Mouse (Mus musculus): ENCODE data around the gene Sbk1.
"Not testable (repeated sequence)": the region's sequence is repeated elsewhere in the genome, so short reads cannot be mapped to it uniquely, and the experiment has no call there.

Gene Sbk1

DNA sequence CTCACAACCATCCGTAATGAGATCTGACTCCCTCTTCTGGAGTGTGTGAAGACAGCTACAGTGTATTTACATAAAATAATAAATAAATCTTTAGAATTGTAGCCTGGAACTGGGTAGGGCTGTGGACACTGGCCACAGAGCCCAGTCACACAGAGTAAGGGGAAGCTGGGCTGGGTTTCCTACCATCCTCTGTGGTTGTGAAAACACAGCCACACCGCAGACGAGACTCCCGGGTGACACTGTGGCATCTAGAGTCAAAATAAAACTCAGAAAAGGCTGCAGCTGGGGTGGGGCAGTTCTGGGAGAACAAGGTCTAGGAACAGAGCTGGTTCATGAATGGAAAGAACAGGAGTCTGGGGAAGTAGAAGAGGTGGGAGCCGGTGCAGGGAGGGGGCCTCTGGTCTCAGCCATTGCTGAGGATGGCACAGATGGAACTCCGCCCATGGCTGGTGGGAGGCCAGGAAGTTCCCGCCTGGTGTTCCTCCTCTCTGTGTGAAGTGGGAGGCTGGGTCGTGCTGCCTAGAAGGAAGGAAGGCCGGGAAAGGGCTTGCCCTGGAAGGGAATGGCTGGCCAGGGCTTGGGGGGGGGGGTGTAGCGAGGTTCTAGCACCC lies 15.2 kb downstream of the Sbk1 start:
- DNase-seq (ENCODE audit: low spot score in 2 of 2): peak in 1 of 2 experiments; percentile 64

DNA sequence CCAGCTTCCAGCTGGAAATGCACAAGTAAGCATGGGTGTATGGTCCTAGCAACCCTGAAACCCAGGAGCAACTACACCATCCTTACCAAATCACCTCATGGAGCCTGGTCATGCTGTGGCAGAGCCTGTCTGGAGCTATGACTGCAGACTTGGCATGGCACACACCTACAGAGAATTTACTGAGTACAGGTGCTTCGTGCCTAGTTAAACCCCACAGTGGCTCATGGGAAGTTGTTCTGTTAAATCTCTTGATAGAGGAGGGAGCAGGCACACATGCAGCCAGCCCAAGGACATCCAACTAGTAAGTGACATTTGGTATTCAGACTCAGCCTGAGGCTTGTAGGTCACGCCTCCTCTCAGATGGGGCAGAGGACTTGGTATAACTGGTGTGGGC lies 15.7 kb downstream of the Sbk1 start:
- DNase-seq (ENCODE audit: low spot score in 2 of 2): no peak

DNA sequence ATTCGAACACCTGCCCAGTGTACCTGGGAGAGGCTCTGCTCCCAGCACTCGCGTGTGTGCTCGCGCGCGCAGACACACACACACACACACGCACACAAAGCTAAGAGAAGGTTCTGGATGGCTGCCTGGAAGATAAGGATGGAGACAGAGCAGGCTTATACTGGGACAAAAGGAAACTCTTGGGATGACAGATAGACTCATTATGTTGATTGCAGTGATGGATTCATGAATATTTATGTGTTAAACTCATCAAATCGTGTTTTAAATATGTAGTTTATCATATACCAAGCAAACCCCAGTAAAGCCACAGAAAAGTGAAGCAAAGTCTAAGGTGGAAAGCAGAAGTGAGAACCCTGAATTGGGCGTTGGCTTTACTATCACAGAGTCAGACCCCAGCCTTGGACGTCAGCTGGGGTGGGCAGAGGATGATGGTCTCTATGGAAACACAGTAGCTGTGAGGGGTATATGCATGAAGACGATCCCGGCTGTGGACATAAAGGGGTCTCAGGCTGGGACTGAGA lies 16.2 kb downstream of the Sbk1 start:
- no peak for DNase-seq (ENCODE audit: low spot score in 2 of 2)

DNA sequence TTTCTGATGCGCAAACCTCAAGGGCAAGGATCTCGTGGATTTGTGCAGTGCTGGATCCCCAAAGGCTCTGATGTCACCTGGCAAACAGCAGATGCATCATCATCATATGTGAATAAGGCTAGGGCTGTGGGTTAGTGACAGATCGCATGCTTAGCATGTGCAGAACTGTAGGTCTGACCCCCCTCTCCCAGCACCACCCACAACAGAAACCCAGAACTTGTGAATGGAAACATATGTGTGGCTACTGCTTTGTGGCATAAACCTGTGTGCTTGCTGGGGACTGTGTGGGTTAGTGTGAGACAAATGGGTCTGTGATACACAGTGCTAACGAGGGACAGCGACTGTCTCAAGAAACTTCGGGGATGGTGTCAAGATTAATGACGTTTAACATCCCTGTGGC lies 17.0 kb downstream of the Sbk1 start:
- DNase-seq (ENCODE audit: low spot score in 2 of 2): no peak

DNA sequence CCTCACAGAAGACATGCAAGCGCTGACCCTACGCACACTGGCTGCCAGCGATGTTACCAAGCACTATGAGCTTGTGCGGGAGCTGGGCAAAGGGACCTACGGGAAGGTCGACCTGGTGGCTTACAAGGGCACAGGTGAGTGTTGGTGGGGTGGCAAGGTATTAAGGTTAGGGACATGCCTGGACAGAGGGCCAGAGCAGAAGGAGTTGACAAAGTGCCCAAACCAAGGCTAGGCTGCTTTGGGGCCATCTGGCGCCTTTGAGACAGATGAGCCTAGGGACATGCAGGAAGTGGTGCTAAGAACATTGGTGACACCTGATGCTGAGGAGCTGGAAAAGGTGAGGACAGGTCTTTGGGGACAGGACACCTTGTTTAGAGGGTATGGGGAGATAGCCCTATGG lies 17.5 kb downstream of the Sbk1 start:
- DNase-seq (ENCODE audit: low spot score in 2 of 2): no peak

DNA sequence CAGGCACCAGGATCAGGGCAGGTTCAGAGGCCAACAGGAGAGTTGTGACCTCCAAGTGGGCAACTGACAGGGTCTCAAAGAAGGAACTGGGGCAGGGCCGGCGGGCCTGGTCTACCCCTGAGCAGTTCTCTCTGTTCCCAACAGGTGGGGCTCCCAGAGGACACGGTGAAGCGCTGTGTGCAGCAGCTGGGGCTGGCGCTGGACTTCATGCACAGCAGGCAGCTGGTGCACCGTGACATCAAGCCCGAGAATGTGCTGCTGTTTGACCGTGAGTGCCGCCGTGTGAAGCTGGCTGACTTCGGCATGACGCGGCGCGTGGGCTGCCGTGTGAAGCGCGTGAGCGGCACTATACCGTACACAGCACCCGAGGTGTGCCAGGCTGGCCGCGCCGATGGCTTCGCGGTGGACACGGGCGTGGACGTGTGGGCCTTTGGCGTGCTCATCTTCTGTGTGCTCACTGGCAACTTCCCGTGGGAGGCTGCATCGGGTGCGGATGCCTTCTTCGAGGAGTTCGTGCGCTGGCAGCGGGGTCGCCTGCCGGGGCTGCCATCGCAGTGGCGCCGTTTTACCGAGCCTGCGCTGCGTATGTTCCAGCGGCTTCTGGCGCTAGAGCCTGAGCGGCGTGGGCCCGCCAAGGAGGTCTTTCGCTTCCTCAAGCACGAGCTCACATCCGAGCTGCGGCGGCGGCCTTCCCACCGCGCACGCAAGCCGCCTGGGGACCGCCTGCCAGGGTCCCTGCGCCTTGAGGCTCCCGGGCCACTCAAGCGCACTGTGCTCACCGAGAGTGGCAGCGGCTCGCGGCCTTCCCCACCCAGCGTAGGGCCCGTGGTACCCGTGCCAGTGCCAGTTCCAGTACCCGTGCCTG lies 19.5 kb downstream of the Sbk1 start:
- peak in 1 of 2 experiments; percentile 63 for DNase-seq (ENCODE audit: low spot score in 2 of 2)

DNA sequence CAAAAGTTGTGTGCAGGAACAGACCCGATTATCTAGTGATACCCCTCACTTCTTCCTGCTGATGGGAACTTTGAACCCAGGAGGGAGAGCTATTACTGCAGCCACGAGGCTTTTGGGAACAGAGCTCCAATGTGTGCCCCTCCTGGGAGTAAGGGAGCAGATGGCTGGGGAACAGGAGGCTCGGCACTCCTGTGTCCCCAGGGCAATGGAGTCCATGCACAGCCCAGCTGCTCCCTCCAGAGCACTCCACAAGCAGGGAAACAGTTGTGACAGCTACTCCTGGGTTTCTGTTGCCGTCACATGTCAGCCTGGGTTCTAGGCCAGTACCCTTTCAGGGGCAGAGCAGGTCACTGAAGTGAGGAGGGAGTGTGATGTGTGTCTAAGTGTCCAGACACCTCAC lies 20.7 kb downstream of the Sbk1 start:
- DNase-seq (ENCODE audit: low spot score in 2 of 2): no peak

DNA sequence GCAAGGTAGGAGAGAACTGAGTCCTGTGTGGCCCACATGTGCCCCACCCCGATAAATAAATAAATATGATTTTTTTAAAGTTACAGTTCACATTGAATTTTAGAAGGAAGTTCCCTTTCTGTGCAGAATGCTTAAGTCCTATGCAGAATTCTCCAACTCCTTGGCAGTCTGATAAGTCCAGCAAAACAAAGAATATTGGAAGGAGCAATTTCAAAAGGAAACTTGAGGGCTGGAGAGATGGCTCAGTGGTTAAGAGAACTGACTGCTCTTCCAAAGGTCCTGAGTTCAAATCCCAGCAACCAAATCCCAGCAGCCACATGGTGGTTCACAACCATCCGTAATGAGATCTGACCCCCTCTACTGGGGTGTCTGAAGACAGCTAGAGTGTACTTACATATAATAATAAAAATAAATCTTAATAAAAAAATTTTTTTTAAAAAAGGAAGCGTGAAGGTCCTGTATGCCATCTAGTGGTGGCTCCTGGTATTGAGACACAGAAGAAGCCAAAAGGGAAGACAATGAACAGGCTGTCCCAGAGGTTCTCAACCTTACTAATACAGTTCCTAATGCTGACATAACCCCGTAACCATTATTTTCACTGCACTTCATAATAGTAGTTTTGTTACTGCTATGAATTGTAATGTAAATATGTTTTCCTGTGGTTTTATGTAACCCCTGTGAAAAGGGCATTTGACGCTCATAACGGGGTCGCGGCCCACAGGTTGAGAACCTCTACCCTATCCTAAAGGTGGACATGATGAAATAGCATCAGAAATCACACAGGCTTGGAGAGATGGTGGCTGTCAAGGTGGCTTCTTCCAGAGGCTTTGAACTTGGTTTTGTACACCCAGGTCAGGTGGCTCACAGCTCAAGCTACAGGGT lies 25.4 kb downstream of the Sbk1 start:
- peak in 1 of 2 experiments; percentile 77 for DNase-seq (ENCODE audit: low spot score in 2 of 2)

DNA sequence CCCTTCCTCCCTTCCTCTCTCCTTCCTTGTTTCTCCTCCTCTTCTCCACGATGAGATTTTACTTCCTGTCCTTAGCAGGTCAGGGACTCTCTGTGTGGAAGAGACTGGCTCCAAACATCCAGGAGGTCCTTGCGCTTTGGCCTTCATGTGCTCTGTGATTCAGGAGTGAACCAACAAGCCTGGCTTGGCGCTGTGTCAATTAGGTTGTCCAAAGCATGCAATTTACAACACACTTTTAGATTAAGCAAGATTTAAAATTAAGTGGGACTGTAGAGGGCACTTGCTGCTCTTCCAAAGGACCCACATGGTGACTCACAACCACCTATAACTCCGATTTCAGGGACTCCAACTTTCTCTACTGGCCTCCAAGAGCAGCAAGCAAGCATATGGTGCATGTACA lies 26.4 kb downstream of the Sbk1 start:
- no peak for DNase-seq (ENCODE audit: low spot score in 2 of 2)

DNA sequence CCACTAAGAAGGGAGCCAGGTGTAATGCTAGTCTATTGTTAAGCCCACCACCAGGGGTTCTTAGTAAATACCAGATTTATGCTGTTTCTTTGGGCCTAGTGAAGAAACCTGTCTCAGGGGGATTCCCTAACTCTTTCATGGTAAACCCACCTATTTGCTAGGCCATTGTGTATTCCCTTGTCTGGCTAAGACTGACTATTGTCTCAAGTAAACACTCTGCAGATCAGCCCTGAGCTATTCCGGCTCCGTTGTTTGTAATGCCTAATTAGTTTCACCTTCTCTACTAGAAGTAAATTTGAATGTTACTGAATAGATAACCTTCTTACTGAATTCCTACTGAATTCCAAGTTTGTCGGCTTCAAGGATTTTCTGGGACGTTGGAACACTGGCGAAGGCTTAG lies 29.4 kb downstream of the Sbk1 start:
- not testable (repeated sequence) for DNase-seq (ENCODE audit: low spot score in 2 of 2)

DNA sequence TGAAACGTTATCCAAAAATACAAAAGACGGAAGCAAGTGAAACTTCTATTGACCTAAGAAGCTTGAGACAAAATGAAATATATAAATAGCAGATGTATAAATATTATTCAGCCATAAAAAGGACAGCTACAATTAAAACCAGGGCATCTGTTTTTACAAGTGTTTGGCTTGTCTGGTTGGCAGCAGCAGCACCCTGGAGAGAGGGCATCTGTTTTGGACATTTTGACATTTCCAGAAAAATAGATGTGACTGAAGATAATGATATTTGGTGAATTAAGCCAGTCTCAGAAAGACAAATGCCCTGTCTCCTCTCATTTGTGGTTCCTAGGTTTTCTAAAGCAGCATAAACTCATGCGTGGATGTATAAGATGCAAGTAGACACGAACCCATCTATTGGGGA lies 39.4 kb downstream of the Sbk1 start:
- DNase-seq (ENCODE audit: low spot score in 2 of 2): no peak

DNA sequence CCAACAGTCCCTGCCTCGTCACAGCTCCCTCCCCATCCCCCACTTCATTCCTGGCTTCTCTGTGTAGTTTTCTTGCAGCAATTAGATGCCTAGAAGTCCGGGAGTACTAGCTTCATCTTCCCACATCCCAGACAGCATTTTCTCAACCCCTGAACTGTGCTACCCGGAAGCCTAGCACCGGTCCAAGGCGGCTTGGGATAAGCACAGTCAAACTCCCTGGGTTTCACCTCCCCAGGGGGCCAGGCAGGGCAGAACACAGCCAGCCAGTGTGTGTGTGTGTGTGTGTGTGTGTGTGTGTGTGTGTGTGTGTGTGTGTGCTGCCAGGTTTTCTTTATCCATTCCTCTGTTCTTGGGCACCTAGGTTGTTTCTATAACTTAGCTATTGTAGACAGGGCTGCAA lies 40.9 kb downstream of the Sbk1 start:
- no peak for DNase-seq (ENCODE audit: low spot score in 2 of 2)

DNA sequence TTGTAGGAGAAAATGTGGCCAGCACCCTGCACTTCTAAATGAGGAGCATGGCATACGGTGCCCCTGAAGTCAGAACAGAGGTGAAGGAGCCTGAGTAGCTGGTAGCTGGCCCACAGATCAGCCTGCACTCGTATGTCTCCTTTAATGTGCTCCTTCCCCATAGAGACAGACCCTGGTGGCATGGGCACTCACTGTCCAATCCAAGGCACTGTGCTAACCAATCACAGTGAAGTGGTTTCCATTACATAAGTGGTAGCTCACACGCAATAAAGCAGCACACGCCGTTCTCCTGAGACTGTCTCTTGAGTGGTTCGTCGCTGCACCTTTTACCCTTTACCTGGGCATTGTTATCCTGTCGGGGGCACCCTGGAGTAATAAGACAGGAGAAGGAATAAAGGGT lies 41.9 kb downstream of the Sbk1 start:
- DNase-seq (ENCODE audit: low spot score in 2 of 2): no peak

DNA sequence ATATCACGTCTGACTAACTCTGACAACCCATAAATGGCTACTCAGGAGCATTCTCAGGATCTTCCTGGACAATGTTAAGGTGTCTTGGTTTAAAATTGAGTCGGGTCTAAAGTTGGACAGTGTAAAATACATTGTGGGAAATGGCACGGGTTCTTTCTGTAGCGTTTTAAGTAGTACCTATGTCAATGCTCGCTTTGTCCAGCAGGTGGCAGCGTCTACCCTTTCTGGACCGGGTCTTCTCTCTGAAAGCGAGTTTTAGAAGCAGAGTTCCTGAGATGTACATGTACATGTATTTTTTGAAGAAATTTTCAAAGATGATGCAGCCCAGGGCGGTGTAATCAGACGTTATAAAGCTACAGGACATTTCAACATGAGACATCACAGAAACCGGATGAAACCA lies 51.3 kb downstream of the Sbk1 start:
- peak; percentile 72 to 87 for DNase-seq (ENCODE audit: low spot score in 2 of 2)

DNA sequence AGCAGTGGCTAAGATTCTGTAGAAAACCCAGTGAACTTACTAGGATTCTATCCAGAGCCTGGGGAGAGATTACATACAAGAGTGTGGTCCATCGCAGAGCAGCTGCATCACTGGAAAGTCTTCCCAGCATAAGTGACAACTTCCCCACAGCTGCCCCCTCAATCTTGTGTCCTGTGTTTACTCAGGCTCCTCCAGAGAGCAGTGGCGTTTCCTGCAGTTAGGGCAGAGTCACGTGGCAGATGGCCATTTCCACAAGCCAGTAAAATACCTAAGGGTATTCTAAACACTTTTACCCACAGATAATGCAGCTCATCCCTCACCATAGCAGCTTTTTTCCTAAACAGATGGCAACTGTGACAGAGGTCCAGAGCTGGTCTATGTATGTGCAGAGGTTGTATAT lies 52.4 kb downstream of the Sbk1 start:
- no peak for DNase-seq (ENCODE audit: low spot score in 2 of 2)

DNA sequence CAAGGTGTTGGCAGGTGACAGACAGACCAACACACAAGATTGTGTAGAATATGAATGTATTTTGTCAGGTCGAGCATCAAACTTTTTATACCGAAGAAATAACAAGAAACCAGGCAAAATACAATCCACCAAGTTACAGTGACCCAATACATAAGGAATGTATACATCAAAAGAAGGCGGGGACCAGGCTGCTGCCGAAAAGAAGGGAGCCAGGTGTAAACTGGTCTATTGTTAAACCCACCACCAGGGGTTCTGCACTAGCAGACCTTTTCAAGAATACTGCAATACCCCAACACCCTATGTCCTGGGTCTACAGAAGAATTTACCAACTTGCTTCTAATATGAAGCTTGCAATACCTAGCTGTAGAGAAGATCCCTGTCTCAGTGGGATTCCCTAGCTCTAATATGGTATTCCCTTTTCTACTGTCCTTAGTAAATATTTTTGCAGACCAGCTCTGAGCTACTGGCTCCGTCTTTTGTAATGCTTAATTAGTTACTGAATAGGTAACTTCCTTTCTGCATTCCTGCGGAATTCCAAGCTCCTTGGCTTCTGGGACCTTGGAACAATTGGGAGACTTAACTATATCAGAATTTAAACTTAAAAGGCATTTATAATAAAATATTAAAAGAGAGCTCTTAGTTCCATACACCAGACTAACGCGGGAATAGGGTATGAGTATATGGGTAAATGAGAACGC lies 53.3 kb downstream of the Sbk1 start:
- DNase-seq (ENCODE audit: low spot score in 2 of 2): not testable (repeated sequence)

DNA sequence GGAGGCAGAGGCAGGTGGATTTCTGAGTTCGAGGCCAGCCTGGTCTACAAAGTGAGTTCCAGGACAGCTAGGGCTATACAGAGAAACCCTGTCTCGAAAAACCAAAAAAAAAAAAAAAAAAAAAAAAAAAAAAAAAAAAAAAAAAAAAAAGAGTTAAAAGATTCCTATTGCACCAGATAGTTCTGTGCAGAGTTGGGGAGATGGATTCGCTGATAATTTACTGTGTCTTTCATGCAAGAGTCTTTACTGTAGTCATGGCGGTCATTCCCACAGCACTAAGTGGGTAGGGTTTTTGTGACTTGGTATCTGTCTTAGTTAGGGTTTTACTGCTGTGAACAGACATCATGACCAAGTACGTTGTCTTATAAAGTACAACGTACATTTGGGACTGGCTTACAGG lies 56.4 kb downstream of the Sbk1 start:
- DNase-seq (ENCODE audit: low spot score in 2 of 2): not testable (repeated sequence)

DNA sequence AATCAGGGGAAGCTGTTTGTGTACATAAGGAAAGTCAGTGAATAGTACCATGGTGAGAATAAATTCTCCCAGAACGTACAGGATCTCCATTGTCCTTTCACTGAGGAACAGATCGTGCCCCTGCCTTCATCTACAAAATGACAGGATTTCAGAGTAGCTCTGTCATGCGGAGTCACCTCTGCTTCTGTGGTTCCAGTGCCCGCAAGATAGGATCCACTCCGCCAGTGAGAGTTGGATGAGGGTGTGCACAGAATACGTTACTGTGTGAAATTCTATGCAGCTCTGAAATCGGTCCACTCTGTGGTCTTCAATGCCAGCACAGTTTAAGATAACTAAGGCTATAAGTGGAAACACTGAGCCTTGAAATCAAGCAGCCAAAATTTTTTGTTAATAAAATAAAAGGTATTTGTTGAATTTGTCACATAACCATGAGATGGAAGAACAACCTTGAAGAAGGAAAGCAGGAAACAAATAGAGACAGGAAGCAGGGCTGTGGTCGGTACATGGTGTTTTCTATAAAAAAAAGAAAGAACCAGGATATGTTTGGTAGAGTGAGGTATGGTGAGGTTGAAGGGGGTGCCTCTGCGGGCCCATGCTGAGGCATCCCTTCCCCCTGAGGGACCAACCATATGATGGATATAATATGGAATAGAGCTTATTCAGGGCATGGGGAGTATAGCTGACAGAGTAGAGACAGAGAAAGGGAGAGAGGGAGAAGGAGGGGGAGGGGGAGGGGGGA lies 57.7 kb downstream of the Sbk1 start:
- DNase-seq (ENCODE audit: low spot score in 2 of 2): no peak

DNA sequence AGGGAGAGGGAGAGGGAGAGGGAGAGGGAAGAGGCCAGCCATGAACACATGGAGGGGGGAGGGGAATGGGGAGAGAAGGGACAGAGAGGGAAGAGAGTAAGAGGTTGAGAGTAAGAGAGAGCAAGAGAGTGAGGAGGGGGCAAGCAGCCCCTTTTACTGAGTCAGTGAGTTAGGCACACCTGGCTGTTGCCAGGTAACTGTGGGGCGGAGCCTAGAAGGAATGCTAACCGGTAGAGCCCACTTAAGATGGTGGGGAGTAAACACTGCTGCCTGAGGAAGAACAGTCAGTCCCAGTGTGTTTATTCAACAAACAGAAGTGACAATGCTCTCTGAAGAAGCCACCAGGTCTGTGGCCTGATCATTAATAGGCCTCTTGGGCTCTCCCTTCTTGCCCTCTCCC lies 58.3 kb downstream of the Sbk1 start:
- no peak for DNase-seq (ENCODE audit: low spot score in 2 of 2)

DNA sequence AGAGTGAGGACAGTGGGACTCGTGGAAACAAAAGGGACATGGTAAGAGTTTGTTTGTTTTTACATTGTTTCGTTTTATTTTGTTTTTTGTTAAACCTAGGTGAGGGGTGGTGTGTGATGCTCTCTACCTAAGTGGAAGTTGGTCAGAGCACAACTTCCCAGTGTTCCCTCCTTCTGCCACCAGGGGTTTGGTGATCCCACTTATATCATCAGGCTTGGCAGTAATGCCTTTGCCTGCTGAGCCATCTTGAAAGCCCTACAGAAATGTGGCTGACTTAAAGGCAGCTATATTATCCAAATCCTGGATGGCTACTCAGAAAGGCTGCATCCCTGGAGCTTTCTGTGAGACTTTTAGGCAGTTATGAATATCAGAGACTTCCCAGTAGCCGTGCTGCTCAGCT lies 60.3 kb downstream of the Sbk1 start:
- no peak for DNase-seq (ENCODE audit: low spot score in 2 of 2)

DNA sequence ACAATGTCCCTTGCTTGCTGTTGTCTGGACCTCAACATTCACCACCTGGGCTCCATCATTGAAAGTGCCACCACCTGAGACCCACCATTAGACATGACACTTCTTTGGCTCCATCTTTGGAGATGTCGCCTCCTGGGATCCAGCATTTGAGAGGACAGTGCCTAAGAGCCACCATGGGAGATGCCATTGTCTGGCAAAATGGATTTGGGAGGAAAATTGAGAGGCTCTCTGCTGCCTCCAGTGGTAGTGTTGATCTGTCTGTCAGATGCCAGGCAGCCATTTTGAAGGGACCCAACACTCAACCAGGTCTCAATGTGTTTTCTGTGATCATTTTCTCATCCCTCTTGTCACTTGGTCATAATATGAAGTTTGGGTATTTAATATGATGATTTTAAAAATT lies 63.1 kb downstream of the Sbk1 start:
- DNase-seq (ENCODE audit: low spot score in 2 of 2): no peak
